Mouse (Mus musculus) stomach, postnatal 0 days (tissue): ENCODE data around the gene Spire2. TPM values are rescaled to one million over a fixed set of nuclear protein-coding genes. Genes with fewer than 3 reads are reported as not detected.
A peak's percentile ranks its signal among the peaks of the same experiment; 100 is the strongest.

Source experiments
- ATAC-seq: fragments of 200-750 bp; cut with Nextera tagmentation; 2 replicates; pipeline ENCODE4 v1.8.0; 2017; ENCODE audit not compliant: low FRiP score, low TSS enrichment
- DNase-seq: peaks from one replicate; pipeline ENCODE4 v3.0.0-alpha.2; 2016; ENCODE audit warnings: low spot score
- H3K27ac ChIP-seq: fragments of 300-500 bp; sonication (generic); replicated peaks from 2 replicates; pipeline ENCODE4 v1.5.1; 2014; ENCODE audit warnings: mild to moderate bottlenecking, control low read depth
- H3K27me3 ChIP-seq: fragments of 300-500 bp; sonication (generic); 2 replicates; pipeline ENCODE4 v1.6.1; 2014; ENCODE audit warnings: low read length; ENCODE audit not compliant: control insufficient read depth, insufficient read depth
- H3K36me3 ChIP-seq: fragments of 300-500 bp; sonication (generic); 2 replicates; pipeline ENCODE4 v1.6.1; 2014; ENCODE audit warnings: low read length, mixed read lengths; ENCODE audit not compliant: control insufficient read depth, insufficient read depth
- H3K4me1 ChIP-seq: fragments of 300-500 bp; sonication (generic); replicated peaks from 2 replicates; pipeline ENCODE4 v1.6.1; 2014; ENCODE audit warnings: antibody characterized with exemption; ENCODE audit not compliant: control insufficient read depth, insufficient read depth
- H3K4me2 ChIP-seq: fragments of 300-500 bp; sonication (generic); replicated peaks from 2 replicates; pipeline ENCODE4 v1.6.1; 2014; ENCODE audit warnings: low read depth, mild to moderate bottlenecking, control low read depth, moderate library complexity
- H3K4me3 ChIP-seq: fragments of 300-500 bp; sonication (generic); 2 replicates; pipeline ENCODE4 v1.5.1; 2014; ENCODE audit warnings: low read depth, low read length, control low read depth
- H3K9ac ChIP-seq: fragments of 300-500 bp; sonication (generic); 2 replicates; pipeline ENCODE4 v1.6.1; 2014; ENCODE audit warnings: mild to moderate bottlenecking, low read length, control low read depth, mixed read lengths
- H3K9me3 ChIP-seq: fragments of 300-500 bp; sonication (generic); 2 replicates; pipeline ENCODE4 v1.6.1; 2016; ENCODE audit warnings: low read length; ENCODE audit not compliant: control insufficient read depth
- CTCF ChIP-seq: IDR thresholded peaks from 2 replicates; pipeline ENCODE4 v1.5.1; 2016; ENCODE audit warnings: antibody characterized with exemption, low read depth, mild to moderate bottlenecking, moderate library complexity
- EP300 ChIP-seq: optimal IDR thresholded peaks from 2 replicates; pipeline ENCODE3; 2016; ENCODE audit warnings: antibody characterized with exemption
- WGBS: fragments of 180-500 bp; shearing (Covaris S2); extraction: QIAGEN DNeasy Blood & Tissue Kit; methylation state at CpG from one replicate; pipeline ENCODE4 v1.1.7; 2014; 5-methylcytosine and 5-hydroxymethylcytosine counted together
- polyA plus RNA-seq: library from polyadenylated mRNA; unstranded; fragments of >200 nt; fragmentation: Nextera tagmentation; extraction: Ambion mirVana; gene quantifications from 2 replicates; pipeline ENCODE4 v1.2.1, GENCODE M21; 2015

Gene Spire2
- polyA plus RNA-seq, 1 experiment from 2014 or later, result 12.4 TPM

DNA sequence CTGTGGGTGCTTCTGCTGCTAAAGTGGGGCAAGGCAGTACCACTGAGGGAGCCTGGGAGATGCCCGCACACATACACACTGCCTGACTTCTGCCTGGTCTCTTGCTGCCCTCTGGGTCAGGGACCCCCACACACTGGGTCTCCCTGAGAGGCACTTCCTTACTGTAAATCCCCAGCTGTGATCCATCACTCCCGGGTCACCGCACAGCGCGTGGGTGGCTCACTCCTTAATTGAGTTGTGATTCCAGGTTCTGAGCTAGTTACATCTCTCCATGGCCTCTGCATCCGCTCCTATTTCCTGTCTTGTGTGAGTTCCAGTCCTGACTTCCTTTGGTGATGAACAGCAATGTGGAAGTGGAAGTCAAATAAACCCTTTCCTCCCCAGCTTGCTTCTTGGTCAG, 1.8 kb upstream of the Spire2 start:
- Histone ChIP-seq H3K9me3 (no peaks in the 10 kb centered on the region), H3K4me2 (no peak overlapping the region), H3K4me3 (no peak overlapping the region), H3K27ac (no peak overlapping the region), H3K9ac (no peak overlapping the region), H3K4me1 (no peaks in the 10 kb centered on the region), H3K36me3 (no peaks in the 10 kb centered on the region), H3K27me3 (no peaks in the 10 kb centered on the region)
- no peak for DNase-seq
- no peak for TF ChIP-seq CTCF
- no peak for ATAC-seq
- 48% methylated on average over 6 of the region's 6 CpGs for WGBS

DNA sequence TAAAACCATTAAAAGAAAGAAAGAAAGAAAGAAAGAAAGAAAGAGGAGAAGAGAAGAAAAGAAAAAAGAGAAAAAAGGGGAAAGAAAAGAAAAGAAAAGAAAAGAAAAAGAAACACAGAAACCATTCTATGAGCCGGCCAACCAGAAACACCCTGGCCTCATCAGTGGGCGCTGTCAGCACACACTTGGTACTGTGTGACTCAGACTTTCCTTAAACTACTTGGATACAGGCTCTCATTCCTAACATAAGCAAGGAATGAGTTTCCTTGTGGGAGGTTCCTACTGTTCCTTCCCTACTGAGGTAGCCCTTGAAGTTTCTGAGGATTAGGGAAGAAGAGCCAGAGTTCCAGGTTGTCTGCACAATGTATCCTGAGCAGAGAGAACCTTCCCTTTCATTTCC, 1.2 kb upstream of the Spire2 start:
- Histone ChIP-seq H3K4me2 (no peak overlapping the region), H3K9me3 (no peaks in the 10 kb centered on the region), H3K9ac (no peak overlapping the region), H3K4me1 (no peaks in the 10 kb centered on the region), H3K4me3 (no peak overlapping the region), H3K27me3 (no peaks in the 10 kb centered on the region), H3K36me3 (no peaks in the 10 kb centered on the region), H3K27ac (no peak overlapping the region)
- peak; percentile 51 for ATAC-seq
- TF ChIP-seq CTCF (no peak), EP300 (no peak)
- 46% methylated on average over 2 of the region's 2 CpGs for WGBS
- peak; percentile 44 for DNase-seq

- no peak overlapping the region for H3K9ac ChIP-seq
- ATAC-seq, result no peak
- H3K9me3 ChIP-seq, result no peaks in the 10 kb centered on the region
- no peaks in the 10 kb centered on the region for H3K36me3 ChIP-seq
- H3K27ac ChIP-seq, result peak overlapping the region; percentile 53; the same call in 1 of the 2 replicates
- DNase-seq, result no peak
- no peak overlapping the region for H3K4me3 ChIP-seq
- TF ChIP-seq CTCF, result no peak
- no peak for TF ChIP-seq EP300
- no peaks in the 10 kb centered on the region for H3K4me1 ChIP-seq
- peak overlapping the region; percentile 77; the same call in 1 of the 2 replicates for H3K4me2 ChIP-seq
- no peaks in the 10 kb centered on the region for H3K27me3 ChIP-seq
- 18% methylated on average over 8 of the region's 8 CpGs for WGBS
Observed at GRCm38 (mm10) chr8:123331810-123332209, 703 bp upstream of the Spire2 start.

- DNase-seq, result no peak
- no peak for ATAC-seq
- Histone ChIP-seq H3K9me3 (no peaks in the 10 kb centered on the region), H3K27ac (peak overlapping the region; percentile 71), H3K9ac (no peak overlapping the region), H3K4me1 (no peaks in the 10 kb centered on the region), H3K27me3 (no peaks in the 10 kb centered on the region), H3K4me3 (peak overlapping the region; percentile 52), H3K36me3 (no peaks in the 10 kb centered on the region), H3K4me2 (peak overlapping the region; percentile 77)
- WGBS, result 4% methylated on average over 21 of the region's 21 CpGs
- no peak for TF ChIP-seq CTCF
- TF ChIP-seq EP300, result no peak
Observed at GRCm38 (mm10) chr8:123333091-123333587, 626 bp downstream of the Spire2 start.

GRCm38 (mm10) chr8:123333864-123334263, 1.4 kb downstream of the Spire2 start:
- no peaks in the 10 kb centered on the region for H3K36me3 ChIP-seq
- 0 out of 2 replicates have a peak overlapping the region, but pooled peaks have one; percentile 10 for H3K4me3 ChIP-seq
- no peaks in the 10 kb centered on the region for H3K9me3 ChIP-seq
- DNase-seq (no peak), ATAC-seq (no peak)
- 13% methylated on average over 7 of the region's 7 CpGs for WGBS
- H3K27me3 ChIP-seq, result no peaks in the 10 kb centered on the region
- H3K4me2 ChIP-seq, result peak overlapping the region; percentile 77
- peak overlapping the region; percentile 40; the same call in 1 of the 2 replicates for H3K27ac ChIP-seq
- TF ChIP-seq EP300, result no peak
- no peak for TF ChIP-seq CTCF
- H3K4me1 ChIP-seq, result no peaks in the 10 kb centered on the region
- H3K9ac ChIP-seq, result no peak overlapping the region

- peak overlapping the region; percentile 40; the same call in 1 of the 2 replicates for H3K27ac ChIP-seq
- WGBS, result 18% methylated on average over 1 of the region's 1 CpGs
- no peaks in the 10 kb centered on the region for H3K9me3 ChIP-seq
Observed at GRCm38 (mm10) chr8:123334467-123334866, 2.0 kb downstream of the Spire2 start.

More at GRCm38 (mm10) chr8:123334467-123334866, 2.0 kb downstream of the Spire2 start:
- H3K4me1 ChIP-seq, result no peaks in the 10 kb centered on the region
- H3K4me3 ChIP-seq, result 0 out of 2 replicates have a peak overlapping the region, but pooled peaks have one; percentile 10
- DNase-seq, result no peak
- no peak overlapping the region for H3K9ac ChIP-seq
- H3K27me3 ChIP-seq, result no peaks in the 10 kb centered on the region
- H3K4me2 ChIP-seq, result peak overlapping the region; percentile 77; the same call in 1 of the 2 replicates
- no peaks in the 10 kb centered on the region for H3K36me3 ChIP-seq
- TF ChIP-seq EP300, result no peak
- TF ChIP-seq CTCF, result no peak
- no peak for ATAC-seq
